Mouse (Mus musculus): ENCODE results near the gene Slc25a24.

DNA sequence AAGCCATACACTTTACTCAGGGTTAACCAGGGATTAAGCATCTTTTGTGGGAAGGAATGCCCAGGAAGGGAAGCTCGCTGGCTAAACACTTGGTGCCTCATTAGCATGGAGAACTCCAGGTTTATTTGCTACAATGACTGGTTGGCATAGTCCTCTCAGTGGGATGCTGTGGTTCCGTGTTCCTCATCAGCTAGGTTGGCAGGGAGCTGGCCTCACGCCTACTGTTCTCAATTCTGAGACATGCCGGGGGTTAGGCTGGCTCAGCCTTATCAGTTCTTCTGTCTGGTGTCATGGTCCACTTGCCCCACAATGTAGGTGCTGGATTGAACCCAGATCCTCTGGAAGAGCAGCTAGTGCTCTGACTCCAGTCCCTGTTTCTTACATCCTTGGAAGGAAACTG lies 29.6 kb downstream of the Slc25a24 start:
- TF ChIP-seq CTCF (IDR thresholded peaks at IDR 0.05; ENCODE audit: low read depth) (no peak), EP300 (optimal IDR thresholded peaks at IDR 0.05) (no peak)

Measured in stomach, postnatal 0 days (tissue).